In the genomic region with DNA sequence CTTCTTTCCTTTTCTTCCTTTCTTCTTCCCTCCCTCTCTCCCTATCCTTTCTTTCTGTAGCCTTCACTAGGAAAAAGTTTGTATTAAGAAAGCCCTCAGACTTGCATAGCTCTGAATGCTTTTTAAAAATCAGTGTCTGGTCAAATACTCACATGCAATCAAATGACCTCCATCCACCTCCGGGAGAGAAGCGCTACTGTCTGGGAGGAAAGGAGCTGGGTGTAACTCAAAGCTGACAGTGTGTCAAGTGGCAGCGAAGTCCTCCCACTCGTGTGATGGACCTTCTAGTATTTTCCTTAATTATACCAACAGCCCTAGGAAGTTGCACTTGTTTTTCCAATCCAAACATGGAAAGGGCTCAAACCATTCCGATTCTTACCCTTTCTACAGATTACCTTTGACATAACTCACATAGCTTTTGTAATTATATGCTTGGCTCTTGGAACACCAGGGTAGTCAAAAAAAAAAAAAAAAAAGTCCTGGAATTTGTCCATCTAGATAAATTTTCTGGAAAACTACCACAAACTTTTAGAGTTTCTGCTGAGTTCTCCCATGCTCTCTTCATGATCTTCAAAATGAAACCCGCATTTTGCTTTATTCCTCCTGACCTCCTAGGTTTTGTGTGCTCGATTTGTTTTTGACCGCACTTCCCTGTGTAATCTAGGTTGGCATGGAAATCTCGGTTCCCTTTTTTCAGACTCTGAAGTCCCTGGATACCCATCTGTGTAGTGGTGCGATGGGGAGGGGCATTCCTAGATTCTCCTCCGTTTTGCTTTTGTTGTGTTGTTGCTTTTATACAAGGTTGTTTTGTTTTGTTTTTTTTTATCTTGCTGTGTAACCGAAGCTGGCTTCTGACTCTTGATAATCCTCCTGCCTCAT, we compare ENCODE assay signal across 8 mouse cellular contexts. TPM values are rescaled to one million over a fixed set of nuclear protein-coding genes. Genes with fewer than 3 reads are reported as not detected.
DNase-seq lines count a peak whose midpoint lies in the region; ATAC-seq and TF ChIP-seq lines count a peak whose summit lies in the region.

St3gal6 (minus strand) TSS at position 272 of the 879 bp plus-strand sequence.

- H3K4me2 ChIP-seq in intestine, embryonic 16.5 days (ENCODE audit: low read depth, low read length), result peak within 1 kb of the TSS; percentile 62
- H3K4me2 ChIP-seq in midbrain, embryonic 15.5 days, result peak within 1 kb of the TSS; percentile 94

- DNase-seq in layer of hippocampus, adult 8-10 months (ENCODE audit: low spot score in 2 of 2), result no peak
- DNase-seq in layer of hippocampus, adult 9-10 months (ENCODE audit: low spot score), result no peak
- no peak for DNase-seq in gastrocnemius, postnatal 4 days (ENCODE audit: low spot score in 2 of 2)
- no peak for DNase-seq in c-Kit-positive CD71-positive TER-119-positive erythroid progenitor cells, embryonic 14.5 days (ENCODE audit: low spot score)
- no peak for DNase-seq in urinary bladder, postnatal 36 days (ENCODE audit: low spot score in 2 of 2)

- H3K4me1 ChIP-seq in bone marrow, adult 2 months (ENCODE audit: control insufficient read depth, insufficient read depth, low read length), result no peaks in the 10 kb centered on the region
- H3K4me1 ChIP-seq in intestine, embryonic 16.5 days (ENCODE audit: control insufficient read depth, insufficient read depth, low read length), result 0 out of 2 replicates have a peak, but pooled peaks cover 2% of the 10 kb centered on the region
- H3K4me1 ChIP-seq in midbrain, embryonic 15.5 days, result peaks cover 7% of the 10 kb centered on the region

- TF ChIP-seq POLR2A in bone marrow, adult 2 months (IDR thresholded peaks at IDR 0.05; ENCODE audit: borderline replicate concordance, control insufficient read depth, low read depth, low read length), result no peak

- H3K4me3 ChIP-seq in bone marrow, adult 2 months (replicated peaks; ENCODE audit: control insufficient read depth, low read depth, low read length), result peak within 1 kb of the TSS; percentile 62
- H3K4me3 ChIP-seq in intestine, embryonic 16.5 days (ENCODE audit: low read length), result peak within 1 kb of the TSS; percentile 80
- H3K4me3 ChIP-seq in midbrain, embryonic 15.5 days, result peak within 1 kb of the TSS; percentile 79

- no peaks in the 10 kb centered on the region for H3K9me3 ChIP-seq in intestine, embryonic 16.5 days (ENCODE audit: control insufficient read depth, low read length)
- no peaks in the 10 kb centered on the region; the same call in 1 of the 2 replicates for H3K9me3 ChIP-seq in midbrain, embryonic 15.5 days

- 86% methylated on average over 12 of the region's 12 CpGs for WGBS in bone marrow, adult 2 months
- 82% methylated on average over 12 of the region's 12 CpGs for WGBS in intestine, embryonic 16.5 days
- 92% methylated on average over 12 of the region's 12 CpGs for WGBS in midbrain, embryonic 15.5 days

- no peaks in the 10 kb centered on the region for H3K36me3 ChIP-seq in intestine, embryonic 16.5 days (ENCODE audit: control insufficient read depth, insufficient read depth, low read length)
- H3K36me3 ChIP-seq in midbrain, embryonic 15.5 days (replicated peaks), result no peaks in the 10 kb centered on the region

- peak within 1 kb of the TSS; percentile 86 for H3K9ac ChIP-seq in intestine, embryonic 16.5 days (ENCODE audit: low read depth, low read length)
- H3K9ac ChIP-seq in midbrain, embryonic 15.5 days, result peak within 1 kb of the TSS; percentile 61

- no peaks in the 10 kb centered on the region for H3K27me3 ChIP-seq in intestine, embryonic 16.5 days (replicated peaks; ENCODE audit: control insufficient read depth, insufficient read depth, low read length)
- no peaks in the 10 kb centered on the region; the same call in 1 of the 2 replicates for H3K27me3 ChIP-seq in midbrain, embryonic 15.5 days (replicated peaks)

- no peak for TF ChIP-seq CTCF in bone marrow, adult 2 months (IDR thresholded peaks at IDR 0.05; ENCODE audit: control insufficient read depth, insufficient read depth, low read length)

- H3K27ac ChIP-seq in bone marrow, adult 2 months (ENCODE audit: control insufficient read depth, insufficient read depth, low read depth, low read length, poor library complexity), result peak within 1 kb of the TSS; percentile 66
- peak within 1 kb of the TSS; percentile 34 for H3K27ac ChIP-seq in intestine, embryonic 16.5 days (ENCODE audit: low read length)
- peak within 1 kb of the TSS; percentile 63 for H3K27ac ChIP-seq in midbrain, embryonic 15.5 days

- ATAC-seq in intestine, embryonic 16.5 days, result no peak
- no peak for ATAC-seq in midbrain, embryonic 15.5 days (replicated peaks)

RNA-seq across cellular contexts. Expression of gene St3gal6, which starts in this region (rescaled TPM):
- 10 to 100 TPM; 14.6 to 24.8 (median 18.9) TPM for total RNA-seq in layer of hippocampus, adult 8-10 months (2022)
- 34.9 and 49.0 TPM in 2 replicates for polyA plus RNA-seq in bone marrow, adult 2 months (2011; ENCODE audit: insufficient read depth, insufficient read length, low replicate concordance, missing spikeins)
- 10 to 100 TPM; 33.4 to 42.6 TPM for total RNA-seq in gastrocnemius, postnatal 4 days (2021)
- 22.5 and 23.5 TPM in 2 replicates for polyA plus RNA-seq in intestine, embryonic 16.5 days (2015; fragmentation: Nextera tagmentation; extraction: Ambion mirVana)
- 12.1 and 13.6 TPM in 2 replicates for polyA plus RNA-seq in midbrain, embryonic 15.5 days (2015; fragmentation: Nextera tagmentation; extraction: Ambion mirVana)
